Mouse (Mus musculus): Measurements from ENCODE around the gene Gm11733. TPM values are rescaled to one million over a fixed set of nuclear protein-coding genes. Genes with fewer than 3 reads are reported as not detected.

Gene Gm11733
- total and polyA plus RNA-seq, 3 experiments: 0.06 TPM; not detected in 2

DNA sequence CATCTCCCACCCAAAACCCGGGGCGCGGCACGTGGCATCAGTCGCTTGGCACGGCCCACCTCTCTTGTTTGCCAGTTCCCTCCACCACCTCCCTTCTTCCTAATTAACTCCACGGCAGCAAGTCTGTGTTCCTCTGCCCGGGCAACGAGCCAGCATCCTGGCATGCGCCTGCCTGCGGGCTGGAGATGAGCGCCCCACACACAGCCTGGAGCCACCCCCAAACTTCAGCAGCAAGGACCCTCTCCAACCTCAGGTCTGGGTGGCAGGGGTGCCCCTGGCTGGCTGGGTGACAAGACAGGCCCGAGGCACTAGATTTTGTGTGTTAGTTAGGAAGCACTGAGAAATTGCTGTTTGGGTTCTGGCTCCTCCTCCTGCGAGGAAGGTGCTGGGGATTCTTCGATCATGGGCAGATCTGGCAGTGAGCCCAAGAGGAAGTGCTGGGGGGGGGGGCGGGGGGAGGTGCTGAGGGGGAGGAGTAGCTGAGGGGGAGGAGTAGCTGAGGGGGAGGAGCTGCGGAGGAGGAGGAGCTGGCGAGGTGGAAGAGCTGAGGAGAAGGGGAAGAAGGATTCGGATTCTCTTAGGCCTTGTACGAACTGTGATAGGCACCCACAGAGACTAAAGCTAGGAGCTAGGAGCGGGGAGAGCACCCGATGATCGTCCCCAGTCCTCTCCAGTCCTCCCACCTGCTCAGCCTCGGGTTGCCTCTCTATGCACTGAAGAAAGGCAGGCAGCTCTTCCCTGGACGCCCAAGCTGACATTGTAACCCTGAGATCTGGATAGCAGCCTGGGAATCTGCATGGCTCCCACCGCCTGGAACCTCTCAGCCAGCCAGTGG, 1.3 kb upstream of the Gm11733 start (continued):
- TF ChIP-seq ZC3H11A (IDR thresholded peaks at IDR 0.05; ENCODE audit: low read depth, low read length) (0 out of 2 replicates have a peak, but pooled peaks have one; percentile 3), GABPA (IDR thresholded peaks at IDR 0.05; ENCODE audit: low read depth, low read length) (no peak), CTCF (IDR thresholded peaks at IDR 0.05 in 2 of 3, conservative IDR thresholded peaks at IDR 0.05 in 1 of 3; ENCODE audit: control insufficient read depth in 1 of 3, insufficient read depth in 1 of 3, low read depth in 2 of 3, low read length in 3 of 3, poor library complexity in 1 of 3, severe bottlenecking in 1 of 3) (no peak), ZKSCAN1 (IDR thresholded peaks at IDR 0.05; ENCODE audit: low read depth, low read length) (no peak), GATA1 (IDR thresholded peaks at IDR 0.05; ENCODE audit: low read depth, low read length) (no peak), TBP (IDR thresholded peaks at IDR 0.05; ENCODE audit: low read depth, low read length) (no peak)

DNA sequence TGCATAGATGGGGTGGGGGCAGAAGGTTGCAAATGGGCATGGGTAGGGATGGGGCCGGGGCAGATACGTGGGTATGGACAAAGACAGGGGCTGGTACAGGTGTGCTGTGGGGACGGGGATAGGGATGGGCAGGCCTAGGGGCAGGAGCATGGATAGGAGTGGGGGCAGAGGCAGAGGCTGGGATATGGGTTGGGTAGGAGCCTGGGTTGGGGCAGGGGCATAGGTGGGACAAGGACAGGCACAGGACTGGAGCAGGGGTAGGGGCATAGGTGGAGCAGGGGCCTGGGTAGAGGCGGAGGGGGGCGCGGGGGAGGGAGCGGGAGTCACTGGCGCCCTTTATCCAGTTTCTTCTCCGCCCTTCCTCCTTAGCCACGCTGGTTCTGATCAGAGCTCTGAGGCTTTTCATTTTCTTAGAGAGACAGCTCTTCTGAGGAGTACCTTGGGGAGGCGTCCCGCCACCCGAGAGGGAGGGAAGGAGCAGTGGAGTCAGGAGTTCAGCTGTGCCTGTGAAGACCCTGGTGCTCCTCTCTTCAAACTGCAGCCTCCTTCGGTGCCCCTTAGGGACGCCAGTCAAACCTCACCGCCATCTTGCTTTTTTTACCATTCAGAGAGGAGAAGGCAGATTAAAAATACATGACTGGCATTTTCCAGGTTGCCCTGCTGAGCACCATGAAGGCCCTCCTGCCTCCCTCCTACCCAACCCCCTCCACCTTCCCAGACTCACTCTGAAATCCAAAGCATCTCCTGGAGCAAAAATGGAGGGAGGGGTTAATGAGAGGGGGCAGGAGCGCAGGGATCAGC, 7.4 kb downstream of the Gm11733 start:
- Histone ChIP-seq H3K4me3 (ENCODE audit: control insufficient read depth in 1 of 2, insufficient read depth in 1 of 2, low read depth in 2 of 2, low read length in 2 of 2) (no peak overlapping the region), H3K9ac (ENCODE audit: control insufficient read depth, low read depth, low read length, poor library complexity, severe bottlenecking) (no peak overlapping the region), H3K9me3 (replicated peaks; ENCODE audit: insufficient read depth, low read length) (no peaks in the 10 kb centered on the region), H3K27me3 (ENCODE audit: control insufficient read depth in 1 of 2, insufficient read depth in 2 of 2, low read length in 2 of 2) (peaks cover 3 to 8% of the 10 kb centered on the region in 2 experiments; a peak in 3 of 4 replicates), H3K79me2 (ENCODE audit: control insufficient read depth, insufficient read depth, low read length, poor library complexity) (no peaks in the 10 kb centered on the region), H3K27ac (ENCODE audit: control insufficient read depth, low read depth, low read length) (no peak overlapping the region), H3K4me1 (ENCODE audit: control insufficient read depth in 1 of 2, insufficient read depth in 2 of 2, low read length in 2 of 2) (no peaks in the 10 kb centered on the region), H3K36me3 (ENCODE audit: control insufficient read depth in 1 of 2, insufficient read depth in 2 of 2, low read length in 2 of 2) (no peaks in the 10 kb centered on the region)
- TF ChIP-seq USF1 (IDR thresholded peaks at IDR 0.05; ENCODE audit: low read depth, low read length) (no peak), ZC3H11A (IDR thresholded peaks at IDR 0.05; ENCODE audit: low read depth, low read length) (no peak), MXI1 (IDR thresholded peaks at IDR 0.05; ENCODE audit: low read depth, low read length) (no peak), ELF1 (IDR thresholded peaks at IDR 0.05; ENCODE audit: low read depth, low read length) (no peak), E2F4 (IDR thresholded peaks at IDR 0.05; ENCODE audit: borderline replicate concordance, low read depth, low read length) (no peak), POLR2A (IDR thresholded peaks at IDR 0.05; ENCODE audit: control insufficient read depth in 1 of 2, insufficient read depth in 1 of 2, low read depth in 1 of 2, low read length in 2 of 2, poor library complexity in 1 of 2) (no peak), NELFE (IDR thresholded peaks at IDR 0.05; ENCODE audit: low read depth, low read length) (no peak)
- no peak for DNase-seq (ENCODE audit: low read depth, low spot score)

DNA sequence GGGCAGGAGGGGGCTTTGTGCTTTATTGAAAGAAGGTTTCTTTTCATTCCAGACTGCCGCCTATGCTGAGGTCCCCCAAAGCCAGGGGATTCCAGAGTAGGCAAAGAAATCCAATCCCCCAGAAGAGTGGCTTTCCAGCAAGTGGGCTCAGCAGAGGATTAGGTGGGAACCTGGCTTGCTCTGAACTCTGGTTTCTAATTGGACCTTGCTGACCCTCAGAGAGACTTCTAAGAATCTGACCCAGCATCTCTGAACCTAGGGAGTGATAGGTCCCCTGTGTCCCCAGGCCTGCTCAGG, 8.0 kb downstream of the Gm11733 start:
- no peak overlapping the region for H3K27ac ChIP-seq (ENCODE audit: control insufficient read depth, low read depth, low read length)
- no peaks in the 10 kb centered on the region for H3K36me3 ChIP-seq (ENCODE audit: control insufficient read depth in 1 of 2, insufficient read depth in 2 of 2, low read length in 2 of 2)
- H3K79me2 ChIP-seq (ENCODE audit: control insufficient read depth, insufficient read depth, low read length, poor library complexity): no peaks in the 10 kb centered on the region
- no peak overlapping the region for H3K4me3 ChIP-seq (ENCODE audit: control insufficient read depth in 1 of 2, insufficient read depth in 1 of 2, low read depth in 2 of 2, low read length in 2 of 2)
- H3K9ac ChIP-seq (ENCODE audit: control insufficient read depth, low read depth, low read length, poor library complexity, severe bottlenecking): no peak overlapping the region
- no peaks in the 10 kb centered on the region for H3K9me3 ChIP-seq (replicated peaks; ENCODE audit: insufficient read depth, low read length)
- peaks cover 6 to 7% of the 10 kb centered on the region in 2 experiments; a peak in 2 of 4 replicates for H3K27me3 ChIP-seq (ENCODE audit: control insufficient read depth in 1 of 2, insufficient read depth in 2 of 2, low read length in 2 of 2)
- DNase-seq (ENCODE audit: low read depth, low spot score): no peak
- TF ChIP-seq ZKSCAN1 (IDR thresholded peaks at IDR 0.05; ENCODE audit: low read depth, low read length): no peak
- TF ChIP-seq MAFK (IDR thresholded peaks at IDR 0.05; ENCODE audit: borderline replicate concordance, low read depth, low read length): no peak
- no peak for TF ChIP-seq USF1 (IDR thresholded peaks at IDR 0.05; ENCODE audit: low read depth, low read length)
- no peak for TF ChIP-seq ZMIZ1 (IDR thresholded peaks at IDR 0.05; ENCODE audit: low read depth, low read length)
- no peak for TF ChIP-seq POLR2AphosphoS2 (IDR thresholded peaks at IDR 0.05; ENCODE audit: low read length)
- no peak for TF ChIP-seq RAD21 (IDR thresholded peaks at IDR 0.05; ENCODE audit: low read depth, low read length)
- TF ChIP-seq MEF2A (IDR thresholded peaks at IDR 0.05; ENCODE audit: extremely low read depth, insufficient replicate concordance, low read depth, low read length, poor library complexity, severe bottlenecking): no peak
- TF ChIP-seq EP300 (IDR thresholded peaks at IDR 0.05; ENCODE audit: low read depth in 1 of 2, low read length in 2 of 2): no peak
- TF ChIP-seq UBTF (IDR thresholded peaks at IDR 0.05; ENCODE audit: borderline replicate concordance, insufficient read depth, low read depth, low read length): no peak
- TF ChIP-seq MAX (IDR thresholded peaks at IDR 0.05; ENCODE audit: low read length): no peak
- no peaks in the 10 kb centered on the region for H3K4me1 ChIP-seq (ENCODE audit: control insufficient read depth in 1 of 2, insufficient read depth in 2 of 2, low read length in 2 of 2)

Data from MEL (cell line).